Mouse (Mus musculus): Measurements from ENCODE around the gene Zfp607b.

Zfp607b gene

DNA sequence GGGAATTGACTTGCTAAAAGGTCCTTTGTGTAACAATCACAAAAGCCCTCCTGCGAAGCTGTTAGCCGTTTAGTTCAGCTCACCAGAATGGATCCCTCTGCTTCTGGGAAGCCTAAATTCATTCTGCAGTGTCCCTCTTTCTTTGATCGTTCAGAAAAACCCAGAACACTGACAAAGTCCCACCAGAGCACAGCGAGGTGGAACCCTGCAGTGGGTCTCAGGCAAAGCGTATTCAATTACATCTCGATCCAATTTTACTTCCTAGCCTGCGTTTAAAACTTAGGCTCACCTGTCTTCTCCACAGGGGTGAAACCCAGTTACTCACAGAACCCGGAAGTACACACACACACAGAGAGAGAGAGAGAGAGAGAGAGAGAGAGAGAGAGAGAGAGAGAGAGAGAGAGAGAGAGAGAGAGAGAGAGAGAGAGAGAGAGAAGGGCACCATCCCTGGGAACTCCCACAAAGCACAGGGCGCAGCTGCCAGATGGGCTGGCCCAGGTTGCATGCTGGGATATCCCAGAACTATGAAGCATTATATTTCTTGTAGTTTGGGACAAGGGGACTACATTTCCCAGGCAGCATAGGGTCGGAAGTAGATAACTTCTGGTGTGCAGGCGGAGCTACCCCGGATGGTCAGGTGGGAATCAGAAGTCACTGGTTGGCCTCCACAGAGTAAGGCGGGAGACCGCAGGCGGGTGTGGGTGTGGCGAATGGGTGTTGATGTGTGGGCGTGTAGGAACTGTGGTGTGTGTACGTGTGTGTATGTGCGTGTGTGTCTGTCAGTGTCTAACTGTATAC is at the start of gene Zfp607b:
Gene Zfp607b (plus strand): TSS at position 526 of the 798 bp plus-strand sequence.
- peak; percentile 91 for DNase-seq (ENCODE audit: low spot score)

DNA sequence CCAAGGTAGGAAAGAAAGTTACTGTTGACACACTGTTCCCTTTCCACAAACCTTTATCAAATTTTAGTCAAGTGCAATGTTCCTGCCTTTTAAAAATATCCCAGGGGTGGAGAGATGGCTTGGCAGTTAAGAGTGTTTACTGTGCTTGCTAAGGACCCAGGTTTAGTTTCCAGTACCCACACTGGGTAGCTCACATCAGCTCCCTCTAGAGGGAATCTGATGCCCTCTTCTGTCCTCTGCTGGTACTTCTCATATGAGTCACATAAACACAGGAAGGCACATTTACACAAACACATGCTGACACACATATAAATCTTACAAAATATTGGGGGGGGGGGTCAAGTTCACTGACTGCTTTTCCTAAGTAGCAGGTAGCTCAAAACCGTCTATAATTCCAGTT is 44.7 kb upstream of the Zfp607b start:
- DNase-seq (ENCODE audit: low spot score): no peak

DNA sequence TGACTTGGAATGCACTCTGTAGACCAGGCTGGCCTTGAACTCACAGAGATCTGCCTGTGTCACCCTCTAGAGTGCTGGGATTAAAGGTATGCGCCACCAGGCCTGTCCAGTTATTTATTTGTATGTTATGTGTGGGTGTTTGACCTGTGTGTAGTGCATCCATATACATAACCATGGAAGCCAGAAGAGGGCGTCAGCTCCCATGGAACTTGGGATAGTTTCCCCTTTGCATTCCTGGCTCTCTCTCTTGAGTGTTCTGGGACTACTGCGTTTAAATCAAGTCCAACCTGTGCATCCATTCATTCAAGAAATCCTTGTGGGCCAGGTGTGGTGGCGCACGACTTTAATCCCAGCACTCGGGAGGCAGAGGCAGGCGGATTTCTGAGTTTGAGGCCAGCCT is 42.6 kb upstream of the Zfp607b start:
- DNase-seq (ENCODE audit: low spot score): no peak

DNA sequence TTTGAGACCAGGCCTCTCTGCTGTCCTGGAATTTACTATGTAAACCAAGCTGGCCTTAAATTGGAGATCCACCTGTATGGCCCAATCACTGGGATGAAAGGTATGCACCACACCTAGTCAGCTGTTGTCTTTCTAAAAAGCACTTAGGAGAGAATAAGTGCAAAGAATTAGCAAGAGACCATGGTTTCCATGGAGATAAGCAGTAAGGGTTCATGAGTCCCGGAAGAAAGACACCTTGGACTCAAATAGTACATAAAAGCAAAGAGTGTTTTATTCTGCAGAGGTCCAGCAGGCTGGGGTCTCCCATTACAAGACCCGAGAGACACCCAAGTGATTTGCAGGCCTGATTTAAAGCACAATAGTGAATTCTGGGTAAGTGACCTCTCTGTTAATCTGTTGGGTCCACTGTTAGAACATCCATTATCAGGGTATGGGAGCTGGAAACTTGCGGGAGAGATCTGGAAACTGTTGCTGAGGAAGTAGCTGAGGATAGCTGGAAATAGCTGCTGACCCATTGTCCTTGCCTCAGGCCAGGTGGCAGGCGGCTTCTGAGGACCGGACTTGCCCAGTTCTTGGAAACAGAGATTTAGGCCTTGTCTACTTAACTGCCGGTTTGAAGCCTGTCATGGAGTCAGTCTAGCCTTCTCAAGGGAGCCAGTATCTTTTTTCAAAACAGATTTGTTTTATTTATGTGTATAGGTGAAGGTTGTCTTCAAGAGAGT is 41.7 kb upstream of the Zfp607b start:
- DNase-seq (ENCODE audit: low spot score): no peak

DNA sequence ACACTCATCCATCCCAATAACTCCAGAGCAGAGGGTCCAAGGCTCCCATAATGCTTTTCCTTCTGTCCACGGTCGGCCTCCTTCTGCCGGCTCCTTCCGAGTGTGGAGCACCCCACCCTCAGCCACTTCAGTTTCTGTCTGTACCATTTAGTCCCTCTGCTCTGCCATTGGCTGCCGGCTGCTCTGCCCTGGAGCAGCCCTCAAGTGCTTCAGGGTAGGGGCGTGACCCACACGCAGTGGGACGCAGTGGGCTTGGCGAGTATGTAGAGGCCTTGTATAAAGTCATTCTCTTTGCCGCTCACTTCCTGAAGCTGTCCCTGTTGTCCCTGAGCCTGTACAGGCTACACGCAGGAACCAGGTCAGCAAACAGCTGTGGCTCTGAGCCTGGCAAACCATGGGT is 39.4 kb upstream of the Zfp607b start:
- no peak for DNase-seq (ENCODE audit: low spot score)

DNA sequence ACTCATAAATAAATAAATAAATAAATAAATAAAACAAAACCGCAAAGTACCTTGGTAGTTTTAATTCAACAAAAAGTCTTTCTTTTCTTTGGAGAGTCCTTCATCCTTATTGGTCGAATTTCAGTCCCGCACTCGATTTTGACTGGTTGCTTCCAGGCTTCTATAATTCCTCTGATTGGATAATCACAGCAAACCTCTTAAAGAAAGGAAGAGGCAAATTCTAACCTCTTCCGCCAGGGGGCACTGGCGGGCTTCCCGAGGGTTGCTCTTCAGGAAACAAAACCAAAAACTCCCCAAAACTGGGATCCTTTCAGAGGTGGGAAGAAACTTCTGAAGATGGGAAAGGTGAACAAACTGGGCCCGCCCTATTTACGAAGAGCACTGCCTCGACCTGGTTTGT is 38.2 kb upstream of the Zfp607b start:
- peak; percentile 56 for DNase-seq (ENCODE audit: low spot score)

DNA sequence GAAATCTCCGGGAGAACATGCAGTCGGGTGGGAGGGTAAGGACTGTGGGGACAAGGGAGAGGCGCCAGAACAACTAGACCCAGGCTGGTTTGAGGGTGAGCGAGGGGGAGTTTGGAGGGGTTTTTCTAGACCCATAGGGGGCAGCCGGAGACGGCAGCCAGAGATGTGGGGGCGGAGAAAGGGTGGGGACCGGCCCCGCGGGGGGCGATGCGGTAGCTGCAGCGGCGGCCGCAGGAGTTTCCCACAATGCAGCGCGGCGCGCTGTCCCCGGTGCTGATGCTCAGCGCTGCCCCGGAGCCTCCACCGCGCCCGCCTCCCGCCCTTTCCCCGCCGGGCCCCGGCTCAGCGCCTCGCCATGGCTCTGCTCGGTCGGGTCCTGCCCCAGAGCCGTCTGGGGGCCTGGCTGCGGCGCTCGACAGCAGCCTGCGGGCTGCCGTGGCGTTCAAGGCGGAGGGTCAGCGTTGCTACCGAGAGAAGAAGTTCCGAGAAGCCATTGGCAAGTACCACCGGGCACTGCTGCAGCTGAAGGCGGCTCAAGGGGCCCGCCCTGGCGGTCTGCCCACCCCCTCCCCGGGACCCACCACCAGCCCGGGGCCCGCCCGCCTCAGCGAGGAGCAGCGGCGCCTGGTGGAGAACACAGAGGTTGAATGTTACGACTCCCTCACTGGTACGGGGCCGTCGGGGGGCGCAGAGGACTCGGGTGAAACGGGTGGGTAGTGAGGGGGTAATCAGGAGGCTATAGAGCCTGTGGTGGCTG is 35.3 kb upstream of the Zfp607b start, which contains the start of gene Ttc9b:
Gene Ttc9b (plus strand): TSS at position 235 of the 757 bp plus-strand sequence.
- peak; percentile 52 for DNase-seq (ENCODE audit: low spot score)

DNA sequence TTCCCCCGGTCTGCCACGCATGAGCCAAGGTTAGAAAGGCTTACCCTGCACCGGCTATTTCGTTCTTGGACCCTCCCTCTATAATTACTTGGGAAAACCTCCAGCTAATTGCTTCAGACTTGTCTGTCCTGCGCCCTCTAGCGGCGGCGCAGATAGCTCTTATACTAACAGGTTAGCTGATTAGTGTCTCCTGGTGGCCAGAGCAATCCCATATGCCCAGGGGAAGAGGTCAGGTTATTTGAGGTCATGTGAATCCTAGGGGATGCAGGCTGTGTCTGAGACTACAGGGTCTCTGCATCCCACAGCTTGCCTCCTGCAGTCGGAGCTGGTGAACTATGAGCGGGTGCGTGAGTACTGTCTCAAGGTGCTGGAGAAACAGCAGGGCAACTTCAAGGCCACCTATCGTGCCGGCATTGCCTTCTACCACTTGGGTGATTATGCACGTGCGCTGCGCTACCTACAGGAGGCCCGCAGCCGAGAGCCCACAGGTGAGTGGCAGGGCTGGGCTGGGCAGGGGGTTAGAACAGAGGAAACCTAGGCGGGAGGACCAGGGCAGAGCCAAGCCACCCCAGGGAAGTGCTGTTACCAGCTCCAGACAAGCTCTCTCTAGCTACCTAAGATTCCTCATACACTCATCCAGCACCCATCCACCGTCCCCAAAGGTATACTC is 34.4 kb upstream of the Zfp607b start:
- DNase-seq (ENCODE audit: low spot score): no peak

DNA sequence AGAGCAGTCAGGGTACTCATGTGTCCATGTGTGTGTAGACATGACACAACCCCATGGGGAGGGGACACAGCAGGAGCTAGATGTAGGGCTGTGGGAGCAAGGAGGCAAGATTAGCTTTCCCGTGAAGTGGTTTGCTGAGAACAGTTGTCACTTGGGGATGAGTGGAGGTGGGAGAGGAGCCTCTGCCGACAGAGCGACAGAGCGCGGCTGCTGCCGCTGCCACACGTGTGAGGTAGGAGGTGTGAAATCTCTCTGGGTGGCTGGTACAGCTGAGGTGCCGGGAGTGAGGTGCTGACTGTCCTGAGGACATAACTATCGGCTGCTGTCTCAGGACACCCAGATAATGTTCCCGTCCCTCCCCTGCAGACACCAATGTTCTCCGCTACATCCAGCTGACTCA is 33.6 kb upstream of the Zfp607b start:
- DNase-seq (ENCODE audit: low spot score): no peak

DNA sequence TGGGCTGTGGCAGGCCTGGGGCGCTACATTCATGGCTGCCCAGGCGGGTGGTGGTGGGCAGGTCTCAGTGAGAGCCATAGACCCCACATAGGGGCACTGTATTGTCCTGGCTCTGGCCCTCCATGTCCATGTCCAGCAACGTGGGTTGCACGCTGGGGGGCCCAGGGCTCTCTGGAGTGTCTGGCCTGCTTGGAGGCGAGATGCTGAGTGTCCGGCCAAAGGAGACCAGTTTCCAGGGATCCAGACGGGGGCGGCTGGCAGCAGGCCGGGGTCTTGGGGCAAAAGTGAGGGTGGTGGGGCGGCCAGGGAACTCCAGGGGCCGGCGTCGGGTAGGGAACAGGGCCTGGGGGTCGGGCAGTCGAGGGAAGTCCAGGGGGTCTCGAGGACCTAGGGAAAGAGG is 32.5 kb upstream of the Zfp607b start:
- no peak for DNase-seq (ENCODE audit: low spot score)

DNA sequence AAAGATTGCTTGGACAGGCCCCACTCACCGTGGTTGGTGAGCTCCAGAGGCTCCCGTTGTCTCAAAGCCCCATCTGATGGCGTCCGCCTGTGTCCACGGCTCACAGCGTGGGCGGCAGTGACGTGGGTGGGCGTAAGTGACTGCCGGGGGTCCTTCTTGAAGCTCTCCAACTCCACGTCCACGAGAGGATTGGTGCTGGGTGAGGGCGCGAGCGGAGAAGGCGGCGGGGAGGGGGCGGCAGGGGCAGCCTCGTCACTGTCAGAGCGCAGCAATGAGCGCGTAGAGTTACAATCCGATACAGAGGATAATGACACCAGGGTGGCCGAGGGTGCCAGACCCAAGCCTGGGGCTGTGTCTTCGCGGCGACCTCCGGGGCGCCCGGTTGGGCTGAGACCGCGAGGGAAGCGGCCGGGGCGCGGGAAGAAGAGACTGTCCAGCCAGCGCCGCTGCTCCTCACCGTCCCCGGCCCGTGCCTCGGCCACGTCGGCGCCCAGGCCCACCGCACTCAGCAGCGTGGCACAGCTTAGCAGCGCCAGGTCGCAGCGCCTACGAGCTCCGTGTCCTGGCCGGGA is 31.2 kb upstream of the Zfp607b start:
- DNase-seq (ENCODE audit: low spot score): no peak

DNA sequence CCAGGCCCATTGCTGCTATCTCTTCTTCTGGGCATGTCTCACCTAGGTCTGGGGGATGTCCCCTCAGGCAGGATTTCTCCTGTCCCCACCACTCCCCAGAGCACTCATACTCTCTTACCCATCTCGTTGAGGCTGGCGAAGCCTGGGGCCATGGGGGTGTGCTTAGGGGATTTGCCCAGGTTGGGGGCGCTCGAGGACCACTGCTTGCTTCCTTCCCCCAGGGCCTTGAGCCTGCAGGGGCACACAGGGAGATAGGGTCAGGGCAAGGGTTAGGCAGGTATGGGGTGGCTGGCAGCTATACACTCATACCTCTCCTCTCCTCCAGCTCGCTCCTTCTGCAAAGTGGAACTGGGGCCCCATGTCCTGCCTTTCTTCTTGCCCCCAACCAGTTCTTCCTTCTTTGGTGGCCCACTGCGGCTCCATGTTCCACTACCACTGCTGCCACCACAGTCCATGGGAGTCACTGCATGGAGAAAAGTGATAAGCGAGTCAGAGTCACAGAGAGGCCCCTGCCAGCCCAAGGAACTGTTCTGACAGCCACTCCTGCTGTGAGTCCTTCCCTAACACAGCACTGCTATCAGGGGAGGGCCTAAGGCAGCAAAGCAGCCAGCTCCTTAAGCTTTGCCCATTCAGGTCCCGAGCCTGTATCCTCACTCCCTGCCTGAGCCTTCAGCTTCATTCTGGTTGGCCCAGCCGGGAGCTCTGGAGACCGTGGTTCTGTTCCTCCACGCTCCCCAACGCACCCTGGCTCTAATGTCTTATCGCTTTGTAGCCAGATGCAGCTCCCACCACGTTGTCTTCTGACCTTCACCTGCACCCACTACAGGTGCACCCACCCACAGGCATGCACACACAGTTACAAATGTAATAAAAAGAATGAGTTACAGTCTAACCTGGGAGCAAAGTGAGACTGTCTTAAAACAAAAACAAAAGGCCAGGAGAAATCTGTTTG is 30.2 kb upstream of the Zfp607b start:
- no peak for DNase-seq (ENCODE audit: low spot score)

DNA sequence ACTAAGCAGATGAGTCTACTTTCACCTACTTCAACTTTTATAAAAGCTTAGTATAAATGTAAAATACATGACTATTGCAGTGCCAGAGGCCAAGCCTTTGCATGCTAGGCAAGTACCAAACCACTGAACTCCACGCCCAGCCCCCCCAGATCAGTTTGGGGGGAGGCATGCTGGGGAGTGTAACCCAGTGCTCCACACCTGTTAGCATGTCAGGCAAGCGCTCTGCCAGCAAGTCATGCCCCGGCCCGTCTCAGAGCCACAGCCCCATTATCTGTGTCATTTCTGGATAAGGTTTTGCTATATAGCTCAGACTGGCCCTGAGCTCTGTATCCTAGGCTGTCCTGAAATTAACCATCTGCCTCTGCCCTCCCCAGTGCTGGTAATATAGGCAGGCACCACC is 27.1 kb upstream of the Zfp607b start:
- no peak for DNase-seq (ENCODE audit: low spot score)

DNA sequence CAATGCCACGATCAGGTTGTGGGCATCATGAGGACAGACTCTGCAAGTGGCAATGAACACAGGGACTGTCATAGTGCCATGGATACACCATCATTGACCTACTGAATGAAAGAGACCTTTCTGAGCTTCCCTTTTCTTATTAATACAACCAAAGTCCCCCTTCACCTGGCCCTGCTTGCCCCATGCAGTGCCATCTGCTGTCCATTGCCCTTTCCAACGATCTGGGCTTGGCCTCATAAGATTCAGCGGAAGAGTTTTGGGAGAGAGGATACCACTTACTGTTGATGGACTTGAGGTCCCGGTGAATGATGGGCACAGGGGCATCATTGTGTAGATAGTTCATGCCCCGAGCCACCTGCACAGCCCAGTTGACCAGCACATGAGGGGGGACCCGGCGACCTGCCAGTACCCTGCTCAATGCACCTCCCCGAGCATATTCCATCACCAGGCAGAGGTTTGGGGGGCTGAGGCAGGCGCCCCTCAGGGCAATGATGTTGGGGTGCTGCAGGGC is 16.0 kb upstream of the Zfp607b start:
- no peak for DNase-seq (ENCODE audit: low spot score)

DNA sequence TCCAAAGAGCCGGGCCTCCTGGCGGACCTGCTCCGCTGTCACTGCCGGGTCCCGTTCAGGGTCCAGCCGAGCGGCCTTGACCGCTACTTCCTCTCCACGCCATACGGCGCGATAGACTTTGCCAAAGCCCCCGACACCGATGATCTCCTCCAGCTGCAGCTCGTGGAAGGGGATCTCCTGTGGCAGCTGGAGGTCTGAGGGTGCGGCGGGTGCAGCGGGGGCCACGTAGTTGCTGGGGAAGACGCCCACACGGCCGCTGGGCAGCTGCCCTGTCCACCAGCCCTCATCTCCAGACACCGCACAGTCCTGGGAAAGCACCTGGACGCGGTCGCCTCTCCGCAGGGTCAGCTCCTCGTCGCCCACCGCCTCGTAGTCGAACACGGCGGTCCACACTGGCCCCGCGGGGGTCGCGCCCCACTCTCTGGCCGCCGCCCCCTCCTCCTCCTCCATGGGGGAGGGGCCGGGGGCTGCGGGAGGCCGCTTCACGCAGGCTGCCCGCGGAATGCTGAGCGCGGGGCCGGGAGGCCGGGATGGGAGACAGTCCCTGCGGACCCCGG is 15.5 kb upstream of the Zfp607b start:
- peak; percentile 45 for DNase-seq (ENCODE audit: low spot score)

DNA sequence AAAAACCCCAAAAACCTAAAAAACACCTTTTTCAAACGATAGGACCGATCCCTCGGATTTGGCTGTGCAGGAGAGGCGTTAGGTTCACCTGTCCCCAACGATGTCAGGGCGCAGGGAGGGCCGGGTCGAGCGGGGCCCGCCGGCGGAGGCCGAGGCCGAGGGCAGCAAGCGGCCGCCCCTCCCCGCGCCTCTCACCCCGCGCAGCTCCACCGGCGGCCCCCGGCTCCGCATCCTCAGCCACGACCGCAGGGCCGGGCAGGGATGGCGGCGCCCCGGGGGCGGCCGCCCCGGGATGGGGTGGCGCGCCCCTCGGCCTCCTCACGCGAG is 15.0 kb upstream of the Zfp607b start:
- peak; percentile 33 for DNase-seq (ENCODE audit: low spot score)

DNA sequence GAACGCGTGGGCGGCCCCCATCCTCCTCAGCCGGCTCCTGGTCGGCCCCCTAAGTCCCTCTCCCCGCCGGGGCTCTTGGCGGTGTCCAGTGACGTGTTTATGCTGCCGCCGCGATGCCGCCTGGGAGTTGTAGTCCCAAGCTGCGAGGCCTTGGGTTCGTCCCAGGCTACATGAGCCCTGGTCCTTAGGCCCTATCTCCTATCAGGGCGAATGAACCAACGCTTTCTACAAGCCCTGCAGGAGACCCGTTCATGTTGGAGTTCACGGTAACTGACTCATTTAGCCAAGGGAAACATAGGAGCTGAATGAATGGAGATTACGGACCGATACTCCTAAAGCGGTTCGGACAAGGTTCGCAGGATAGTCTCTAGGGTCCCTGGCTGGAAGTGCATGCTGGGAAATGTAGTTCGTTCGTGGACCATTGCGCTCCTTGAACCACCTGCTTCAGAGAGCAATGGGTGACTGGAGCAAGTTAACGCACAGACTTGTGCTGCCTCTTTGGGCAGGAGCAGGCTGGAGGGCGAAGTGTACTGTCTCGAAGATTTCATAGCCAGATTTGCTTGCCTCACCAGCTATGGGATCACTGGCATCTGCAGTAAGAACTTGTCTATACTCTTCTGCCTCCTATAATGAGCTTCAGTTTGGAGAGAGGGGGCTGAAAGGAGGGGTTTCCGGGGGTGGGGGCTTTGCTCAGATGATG is 14.5 kb upstream of the Zfp607b start, which contains the start of gene Map3k10:
Gene Map3k10 (minus strand): TSS at position 77 of the 700 bp plus-strand sequence.
- peak; percentile 96 for DNase-seq (ENCODE audit: low spot score)

DNA sequence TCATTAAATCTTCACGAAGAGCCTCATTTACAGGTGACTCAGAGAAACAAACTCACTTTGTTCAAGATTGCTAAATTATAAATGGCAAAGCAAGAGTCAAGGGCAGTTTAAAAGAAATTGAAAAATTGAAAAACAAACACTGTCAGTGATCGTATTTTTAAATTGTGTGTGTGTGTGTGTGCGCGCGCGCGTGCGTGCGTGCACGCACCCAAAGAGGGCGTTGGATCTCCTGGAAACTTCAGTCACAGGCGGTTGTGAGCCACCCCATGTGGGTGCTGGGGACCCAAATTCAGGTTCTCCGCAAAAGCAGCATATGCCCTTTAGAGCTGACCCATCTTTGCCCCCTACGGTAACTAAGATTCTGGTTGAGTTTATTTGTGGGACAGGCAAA is 13.9 kb upstream of the Zfp607b start:
- no peak for DNase-seq (ENCODE audit: low spot score)

DNA sequence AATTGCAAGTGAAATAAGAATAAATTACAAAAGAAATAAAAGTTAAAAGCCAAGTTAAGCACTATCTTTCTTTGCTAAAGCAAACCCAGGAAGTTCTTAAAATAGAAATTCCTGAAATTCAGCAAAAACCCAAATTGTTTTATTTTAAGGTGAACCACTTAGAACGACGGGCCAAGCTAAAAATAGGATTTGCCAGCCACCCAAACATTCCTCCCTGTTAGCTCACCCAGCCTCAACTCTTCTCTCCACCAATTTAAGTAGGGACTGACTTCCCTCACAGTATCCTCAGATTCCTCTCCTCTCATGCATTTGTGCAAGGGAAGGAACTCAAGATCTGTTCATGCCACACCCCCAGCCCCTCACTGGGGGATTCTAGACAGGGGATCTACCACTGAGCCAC is 5.9 kb upstream of the Zfp607b start:
- no peak for DNase-seq (ENCODE audit: low spot score)

DNA sequence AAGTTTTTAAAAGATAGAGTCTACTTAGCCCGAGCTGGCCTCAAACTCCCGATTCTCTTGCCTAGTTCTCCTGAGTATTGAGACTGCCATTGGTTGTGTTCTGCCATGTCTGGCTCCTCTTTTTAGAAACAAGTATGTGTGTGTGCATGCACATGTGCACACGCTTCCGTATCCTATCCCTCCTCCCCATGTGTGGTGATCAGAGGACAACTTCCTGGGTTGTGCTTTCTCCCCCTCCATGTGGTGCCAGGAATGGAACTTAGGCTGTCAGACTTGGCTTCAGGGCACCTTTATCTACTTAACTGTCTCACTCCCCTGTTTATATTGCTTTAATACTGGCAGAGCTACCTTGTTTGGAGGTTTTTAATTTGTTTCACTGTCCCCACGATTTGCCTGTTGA is 3.9 kb upstream of the Zfp607b start:
- no peak for DNase-seq (ENCODE audit: low spot score)

Measured in testis, postnatal 14 days (tissue).